In the genomic region with DNA sequence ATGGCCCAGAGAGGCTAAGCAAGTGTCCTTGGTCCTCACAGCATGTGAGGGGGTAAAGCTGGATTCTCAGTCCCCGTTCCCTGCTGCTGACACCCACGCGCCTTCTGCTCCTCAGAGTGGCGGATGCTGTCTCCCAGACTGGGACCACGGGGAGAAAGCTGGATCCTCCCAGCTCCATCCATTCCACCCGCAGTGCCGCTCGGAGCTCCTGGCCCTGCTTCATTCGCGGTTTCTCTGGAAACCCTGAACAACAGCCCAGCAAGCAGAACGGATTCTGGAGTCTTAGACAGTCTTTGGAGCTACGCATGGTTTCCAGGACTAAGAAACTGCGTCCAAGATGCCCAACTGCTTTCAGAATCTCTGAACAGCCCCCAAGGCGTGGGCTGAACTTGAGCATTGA, we compare ENCODE assay signal across 8 mouse cellular contexts.
DNase-seq lines count a peak whose midpoint lies in the region.

No protein-coding gene starts in this region.

- DNase-seq in left cerebral cortex, adult 11 months (ENCODE audit: low spot score): peak; percentile 66
- DNase-seq in left cerebral cortex, postnatal 4 days: no peak
- peak; percentile 79 to 83 for DNase-seq in frontal cortex, postnatal 14 days (ENCODE audit: low spot score in 2 of 2)
- peak; percentile 60 to 77 for DNase-seq in layer of hippocampus, postnatal 25 days (ENCODE audit: extremely low spot score in 1 of 2, low spot score in 1 of 2)
- DNase-seq in right cerebral cortex, adult 2 months (ENCODE audit: low spot score in 2 of 2): peak; percentile 87 to 90
- DNase-seq in urinary bladder, postnatal 14 days (ENCODE audit: low spot score): no peak
- no peak for DNase-seq in testis, postnatal 10 days (ENCODE audit: low spot score)
- DNase-seq in lung, postnatal 4 days: no peak

- intact Hi-C loops in left cerebral cortex, postnatal 4 days (cut with DNase I): no loop called here

Comparison
In these comparisons a context has a peak if more than half of its experiments do, and no peak if none do; other contexts are left out.
1. DNase-seq: peak in left cerebral cortex, adult 11 months (single experiment), frontal cortex, postnatal 14 days (2 of 2), layer of hippocampus, postnatal 25 days (2 of 2) and right cerebral cortex, adult 2 months (2 of 2); none in left cerebral cortex, postnatal 4 days (single experiment), urinary bladder, postnatal 14 days (single experiment), testis, postnatal 10 days (single experiment) and lung, postnatal 4 days (0 of 2).